8 mouse cellular contexts compared by ENCODE assay signal in the genomic region with DNA sequence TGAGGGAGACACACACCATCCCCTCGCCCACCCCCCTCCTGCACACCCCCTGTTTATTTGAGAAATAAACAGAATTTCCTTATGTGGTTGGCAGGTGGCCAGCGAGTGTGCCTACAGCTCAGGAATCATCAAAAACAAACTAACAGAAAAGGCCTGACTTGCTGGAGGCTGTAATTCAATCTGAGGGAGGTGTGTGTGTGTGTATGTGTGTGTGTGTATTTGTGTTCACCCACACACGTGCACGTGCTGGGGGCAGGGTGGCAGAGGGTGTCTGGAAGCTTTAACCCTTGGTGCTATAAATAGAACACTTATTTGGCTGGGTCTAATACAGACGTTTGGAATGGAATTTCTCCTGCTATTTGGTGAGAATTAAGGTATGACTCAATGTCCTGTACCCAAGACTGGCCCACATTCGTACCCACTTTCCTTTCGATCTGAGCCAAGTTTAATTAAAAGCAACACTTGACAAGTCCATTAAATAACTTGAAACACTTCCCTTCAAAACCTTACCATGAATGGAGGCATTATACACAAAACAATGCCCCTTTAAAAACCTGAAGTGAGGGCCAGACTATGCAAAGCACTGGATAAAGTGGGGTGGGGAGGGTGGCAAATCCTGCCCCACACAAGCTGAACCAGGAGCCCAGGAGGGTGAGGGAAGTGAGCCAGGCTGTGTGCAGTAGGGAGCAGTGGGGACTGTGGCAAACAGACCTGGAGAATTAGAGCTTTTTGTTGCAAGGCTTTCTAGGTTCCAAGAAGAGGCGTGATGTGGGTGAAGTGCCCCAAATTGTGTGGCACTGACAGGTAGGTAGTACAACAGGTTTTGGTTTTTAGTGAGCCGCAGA. TPM values are rescaled to one million over a fixed set of nuclear protein-coding genes. Genes with fewer than 3 reads are reported as not detected.
DNase-seq lines count a peak whose midpoint lies in the region; ATAC-seq and TF ChIP-seq lines count a peak whose summit lies in the region.

No protein-coding gene starts in this region.

- no peaks in the 10 kb centered on the region for H3K36me3 ChIP-seq in forebrain, embryonic 11.5 days (ENCODE audit: control insufficient read depth, insufficient read depth, low read length)
- H3K36me3 ChIP-seq in forebrain, embryonic 10.5 days (replicated peaks) = no peaks in the 10 kb centered on the region
- no peaks in the 10 kb centered on the region for H3K36me3 ChIP-seq in heart, embryonic 15.5 days
- H3K36me3 ChIP-seq in limb, embryonic 11.5 days (ENCODE audit: control insufficient read depth, insufficient read depth, low read length) = no peaks in the 10 kb centered on the region

- no peak overlapping the region for H3K4me3 ChIP-seq in forebrain, embryonic 11.5 days (ENCODE audit: low read depth, low read length)
- H3K4me3 ChIP-seq in forebrain, embryonic 10.5 days = no peak overlapping the region
- H3K4me3 ChIP-seq in heart, embryonic 15.5 days = no peak overlapping the region
- no peak overlapping the region for H3K4me3 ChIP-seq in limb, embryonic 11.5 days (ENCODE audit: low read depth, low read length)
- no peak overlapping the region for H3K4me3 ChIP-seq in layer of hippocampus, adult 2 months

- ATAC-seq in forebrain, embryonic 11.5 days (replicated peaks; ENCODE audit: low FRiP score) = peak; percentile 63
- peak; percentile 45 for ATAC-seq in heart, embryonic 15.5 days (replicated peaks; ENCODE audit: insufficient number of reproducible peaks, insufficient read depth, low FRiP score, low read depth)
- peak; percentile 84 for ATAC-seq in limb, embryonic 11.5 days (ENCODE audit: insufficient number of reproducible peaks, low FRiP score, low TSS enrichment, low read depth)

- no peaks in the 10 kb centered on the region for H3K9me3 ChIP-seq in forebrain, embryonic 11.5 days (ENCODE audit: control insufficient read depth, low read length)
- H3K9me3 ChIP-seq in forebrain, embryonic 10.5 days = 0 out of 2 replicates have a peak, but pooled peaks cover under 1% of the 10 kb centered on the region
- H3K9me3 ChIP-seq in heart, embryonic 15.5 days (replicated peaks) = no peaks in the 10 kb centered on the region
- no peaks in the 10 kb centered on the region for H3K9me3 ChIP-seq in limb, embryonic 11.5 days (ENCODE audit: control insufficient read depth, low read length)

- H3K4me2 ChIP-seq in forebrain, embryonic 11.5 days (ENCODE audit: low read depth, low read length, severe bottlenecking) = no peak overlapping the region
- H3K4me2 ChIP-seq in heart, embryonic 15.5 days = peak overlapping the region; percentile 8; the same call in 1 of the 2 replicates
- no peak overlapping the region for H3K4me2 ChIP-seq in limb, embryonic 11.5 days (ENCODE audit: low read depth, severe bottlenecking)

- WGBS in forebrain, embryonic 11.5 days = 46% methylated on average over 9 of the region's 9 CpGs
- WGBS in forebrain, embryonic 10.5 days = 51% methylated on average over 9 of the region's 9 CpGs
- WGBS in heart, embryonic 15.5 days = 36% methylated on average over 9 of the region's 9 CpGs
- WGBS in limb, embryonic 11.5 days = 42% methylated on average over 9 of the region's 9 CpGs

- no peak for TF ChIP-seq CTCF in layer of hippocampus, adult 2 months (conservative IDR thresholded peaks at IDR 0.05)

- intact Hi-C loops in left cerebral cortex, postnatal 36 days (cut with DNase I) = no loop called here

- no peaks in the 10 kb centered on the region for H3K27me3 ChIP-seq in forebrain, embryonic 11.5 days (ENCODE audit: control insufficient read depth, insufficient read depth, low read length)
- no peaks in the 10 kb centered on the region for H3K27me3 ChIP-seq in forebrain, embryonic 10.5 days (ENCODE audit: poor library complexity, severe bottlenecking)
- H3K27me3 ChIP-seq in heart, embryonic 15.5 days = no peaks in the 10 kb centered on the region
- no peaks in the 10 kb centered on the region for H3K27me3 ChIP-seq in limb, embryonic 11.5 days (ENCODE audit: control insufficient read depth, insufficient read depth, low read length)

- H3K27ac ChIP-seq in forebrain, embryonic 11.5 days (ENCODE audit: low read depth, low read length) = no peak overlapping the region
- no peak overlapping the region for H3K27ac ChIP-seq in forebrain, embryonic 10.5 days
- H3K27ac ChIP-seq in heart, embryonic 15.5 days = peak overlapping the region; percentile 53
- H3K27ac ChIP-seq in limb, embryonic 11.5 days (replicated peaks; ENCODE audit: low read depth, low read length) = peak overlapping the region; percentile 77
- H3K27ac ChIP-seq in layer of hippocampus, adult 2 months = no peak overlapping the region

- H3K9ac ChIP-seq in forebrain, embryonic 11.5 days (ENCODE audit: low read length) = no peak overlapping the region
- no peak overlapping the region for H3K9ac ChIP-seq in heart, embryonic 15.5 days
- H3K9ac ChIP-seq in limb, embryonic 11.5 days (ENCODE audit: low read length) = no peak overlapping the region

- peaks cover 4% of the 10 kb centered on the region; the same call in 1 of the 2 replicates for H3K4me1 ChIP-seq in forebrain, embryonic 11.5 days (replicated peaks; ENCODE audit: control insufficient read depth, insufficient read depth, low read length)
- H3K4me1 ChIP-seq in forebrain, embryonic 10.5 days = peaks cover 29% of the 10 kb centered on the region
- peaks cover 35% of the 10 kb centered on the region for H3K4me1 ChIP-seq in heart, embryonic 15.5 days (replicated peaks)
- H3K4me1 ChIP-seq in limb, embryonic 11.5 days (ENCODE audit: control insufficient read depth, insufficient read depth, low read length) = peaks cover 25% of the 10 kb centered on the region

- no peak for DNase-seq in forebrain, embryonic 11.5 days (ENCODE audit: low spot score)
- no peak for DNase-seq in forebrain, embryonic 10.5 days (ENCODE audit: extremely low spot score, low spot score)
- peak; percentile 61 for DNase-seq in 3T3-L1 (ENCODE audit: low read depth, low spot score)
- DNase-seq in limb, embryonic 11.5 days (ENCODE audit: low spot score) = peak; percentile 64
- no peak for DNase-seq in spleen, postnatal 36 days (ENCODE audit: low spot score in 2 of 2)
- no peak for DNase-seq in layer of hippocampus, adult 2 months (ENCODE audit: low spot score in 2 of 2)
- DNase-seq in left cerebral cortex, postnatal 36 days (ENCODE audit: low spot score in 2 of 2) = no peak

RNA-seq across cellular contexts. Expression of a gene that starts 20.1 kb away (rescaled TPM):
- polyA plus RNA-seq in forebrain, embryonic 11.5 days (2014; fragmentation: Nextera tagmentation; extraction: Ambion mirVana) = 72.6 and 72.7 TPM in 2 replicates
- polyA plus RNA-seq in forebrain, embryonic 10.5 days (2016; fragmentation: Nextera tagmentation; extraction: Ambion mirVana) = 66.3 and 68.8 TPM in 2 replicates
- 12.5 and 16.4 TPM in 2 replicates for polyA plus RNA-seq in heart, embryonic 15.5 days (2015; fragmentation: Nextera tagmentation; extraction: Ambion mirVana)
- 48.4 and 52.2 TPM in 2 replicates for polyA plus RNA-seq in limb, embryonic 11.5 days (2014; fragmentation: Nextera tagmentation; extraction: Ambion mirVana)
- 10 to 100 TPM; 52.0 to 54.3 TPM for total RNA-seq in layer of hippocampus, adult 2 months (2021)
- 10 to 100 TPM; 41.7 to 47.6 TPM for total RNA-seq in left cerebral cortex, postnatal 36 days (2021)

Comparison
In these comparisons a context has a peak if more than half of its experiments do, and no peak if none do; other contexts are left out.
1. DNase-seq: peak in 3T3-L1 (single experiment) and limb, embryonic 11.5 days (single experiment); none in forebrain, embryonic 11.5 days (single experiment), forebrain, embryonic 10.5 days (single experiment), spleen, postnatal 36 days (0 of 2), layer of hippocampus, adult 2 months (0 of 2) and left cerebral cortex, postnatal 36 days (0 of 2).
2. H3K27ac ChIP-seq: peak in heart, embryonic 15.5 days (single experiment) and limb, embryonic 11.5 days (single experiment); none in forebrain, embryonic 11.5 days (single experiment), forebrain, embryonic 10.5 days (single experiment) and layer of hippocampus, adult 2 months (single experiment).
3. Peak in every context shown above with its lines, with median percentiles within 50 percentile points of each other: ATAC-seq.